ENCODE assay signal across 10 mouse cellular contexts in genomic region chr4:139771125-139771631, GRCm38 (mm10).
DNase-seq lines count a peak whose midpoint lies in the region; ATAC-seq and TF ChIP-seq lines count a peak whose summit lies in the region.
"Had no signal": no experiment of that assay in that cellular context is flagged by ENCODE, and none has a peak within 500 bp of the region (broad histone marks: within the 10 kb centered on the region; RNA-seq: fewer than 3 reads in every experiment).

No protein-coding gene starts in this region.

- no peak overlapping the region for H3K9ac ChIP-seq in lung, postnatal 0 days (replicated peaks; ENCODE audit: low read depth)
- H3K9ac ChIP-seq in embryonic facial prominence, embryonic 15.5 days, result no peak overlapping the region
- H3K9ac ChIP-seq in limb, embryonic 12.5 days (replicated peaks), result no peak overlapping the region
- no peak overlapping the region for H3K9ac ChIP-seq in stomach, postnatal 0 days (ENCODE audit: low read length)
- H3K9ac ChIP-seq: liver, embryonic 14.5 days had no signal

- no peak overlapping the region for H3K4me2 ChIP-seq in lung, postnatal 0 days (replicated peaks; ENCODE audit: low read depth, low read length)
- no peak overlapping the region for H3K4me2 ChIP-seq in embryonic facial prominence, embryonic 15.5 days (replicated peaks)
- 0 out of 2 replicates have a peak overlapping the region, but pooled peaks have one; percentile 2 for H3K4me2 ChIP-seq in limb, embryonic 12.5 days
- H3K4me2 ChIP-seq in stomach, postnatal 0 days (replicated peaks; ENCODE audit: low read depth), result no peak overlapping the region

- DNase-seq in lung, postnatal 10 days, result peak; percentile 12
- DNase-seq in lung, postnatal 0 days (ENCODE audit: low spot score), result no peak
- DNase-seq in skeletal muscle tissue, adult 2 months (ENCODE audit: low read depth, low spot score), result peak; percentile 42
- no peak for DNase-seq in stomach, postnatal 0 days (ENCODE audit: low spot score)
- DNase-seq in layer of hippocampus, adult 2 months (ENCODE audit: low spot score in 2 of 2), result no peak
- DNase-seq: adrenal gland, adult 8-10 months; cerebellum, adult 9-11 months had no signal

- no peak for TF ChIP-seq CTCF in lung, postnatal 0 days (IDR thresholded peaks at IDR 0.05)
- no peak for TF ChIP-seq CTCF in stomach, postnatal 0 days (IDR thresholded peaks at IDR 0.05; ENCODE audit: low read depth)
- TF ChIP-seq CTCF in layer of hippocampus, adult 2 months (conservative IDR thresholded peaks at IDR 0.05), result no peak

- H3K4me3 ChIP-seq in lung, postnatal 0 days (ENCODE audit: low read depth, low read length), result no peak overlapping the region
- no peak overlapping the region for H3K4me3 ChIP-seq in embryonic facial prominence, embryonic 15.5 days (replicated peaks)
- H3K4me3 ChIP-seq in limb, embryonic 12.5 days (replicated peaks), result no peak overlapping the region
- no peak overlapping the region for H3K4me3 ChIP-seq in stomach, postnatal 0 days (ENCODE audit: low read depth, low read length)
- H3K4me3 ChIP-seq in layer of hippocampus, adult 2 months, result no peak overlapping the region

- no peak for TF ChIP-seq EP300 in lung, postnatal 0 days (IDR thresholded peaks at IDR 0.05)
- no peak for TF ChIP-seq EP300 in stomach, postnatal 0 days (optimal IDR thresholded peaks at IDR 0.05)

- 10% methylated on average over 9 of the region's 9 CpGs for WGBS in lung, postnatal 0 days
- WGBS in embryonic facial prominence, embryonic 15.5 days, result 18% methylated on average over 9 of the region's 9 CpGs
- WGBS in limb, embryonic 12.5 days, result 9% methylated on average over 9 of the region's 9 CpGs
- 21% methylated on average over 9 of the region's 9 CpGs for WGBS in stomach, postnatal 0 days

- no peaks in the 10 kb centered on the region for H3K36me3 ChIP-seq in lung, postnatal 0 days (ENCODE audit: insufficient read depth, low read length)
- no peaks in the 10 kb centered on the region for H3K36me3 ChIP-seq in embryonic facial prominence, embryonic 15.5 days
- no peaks in the 10 kb centered on the region for H3K36me3 ChIP-seq in limb, embryonic 12.5 days
- H3K36me3 ChIP-seq in stomach, postnatal 0 days (ENCODE audit: control insufficient read depth, insufficient read depth, low read length), result no peaks in the 10 kb centered on the region

- no peak overlapping the region for H3K27ac ChIP-seq in lung, postnatal 0 days (ENCODE audit: low read length)
- H3K27ac ChIP-seq in embryonic facial prominence, embryonic 15.5 days (replicated peaks), result no peak overlapping the region
- no peak overlapping the region for H3K27ac ChIP-seq in limb, embryonic 12.5 days
- no peak overlapping the region for H3K27ac ChIP-seq in stomach, postnatal 0 days (replicated peaks)
- H3K27ac ChIP-seq in layer of hippocampus, adult 2 months, result no peak overlapping the region
- H3K27ac ChIP-seq: liver, embryonic 14.5 days had no signal

- no peak for ATAC-seq in lung, postnatal 0 days
- peak; percentile 59; the same call in 1 of the 2 replicates for ATAC-seq in embryonic facial prominence, embryonic 15.5 days (ENCODE audit: insufficient number of reproducible peaks, low FRiP score, low TSS enrichment, low read depth)
- ATAC-seq in limb, embryonic 12.5 days (ENCODE audit: insufficient number of reproducible peaks, insufficient read depth, low FRiP score, low TSS enrichment, low read depth), result peak; percentile 48; the same call in 1 of the 2 replicates
- ATAC-seq in stomach, postnatal 0 days (ENCODE audit: low FRiP score, low TSS enrichment), result no peak

- no peaks in the 10 kb centered on the region for H3K4me1 ChIP-seq in lung, postnatal 0 days (ENCODE audit: insufficient read depth, low read depth, low read length)
- peaks cover 7% of the 10 kb centered on the region; the same call in 1 of the 2 replicates for H3K4me1 ChIP-seq in embryonic facial prominence, embryonic 15.5 days
- peaks cover 20% of the 10 kb centered on the region for H3K4me1 ChIP-seq in limb, embryonic 12.5 days (replicated peaks)
- no peaks in the 10 kb centered on the region for H3K4me1 ChIP-seq in stomach, postnatal 0 days (replicated peaks; ENCODE audit: control insufficient read depth, insufficient read depth)

- peaks cover 4% of the 10 kb centered on the region; the same call in 1 of the 2 replicates for H3K27me3 ChIP-seq in lung, postnatal 0 days (replicated peaks; ENCODE audit: insufficient read depth, low read length)
- peaks cover 22% of the 10 kb centered on the region for H3K27me3 ChIP-seq in embryonic facial prominence, embryonic 15.5 days
- peaks cover 78% of the 10 kb centered on the region for H3K27me3 ChIP-seq in limb, embryonic 12.5 days
- no peaks in the 10 kb centered on the region; the same call in 1 of the 2 replicates for H3K27me3 ChIP-seq in stomach, postnatal 0 days (ENCODE audit: control insufficient read depth, insufficient read depth, low read length)

- no peaks in the 10 kb centered on the region for H3K9me3 ChIP-seq in lung, postnatal 0 days (ENCODE audit: low read length)
- no peaks in the 10 kb centered on the region for H3K9me3 ChIP-seq in embryonic facial prominence, embryonic 15.5 days (replicated peaks)
- no peaks in the 10 kb centered on the region for H3K9me3 ChIP-seq in limb, embryonic 12.5 days
- no peaks in the 10 kb centered on the region for H3K9me3 ChIP-seq in stomach, postnatal 0 days (ENCODE audit: control insufficient read depth, low read length)

Comparison
In these comparisons a context has a peak if more than half of its experiments do, and no peak if none do; other contexts are left out.
1. DNase-seq: peak in lung, postnatal 10 days (single experiment) and skeletal muscle tissue, adult 2 months (single experiment); none in lung, postnatal 0 days (single experiment), stomach, postnatal 0 days (single experiment) and layer of hippocampus, adult 2 months (0 of 2).
2. ATAC-seq: peak in embryonic facial prominence, embryonic 15.5 days (single experiment) and limb, embryonic 12.5 days (single experiment); none in lung, postnatal 0 days (single experiment) and stomach, postnatal 0 days (single experiment).